Mouse (Mus musculus): ENCODE measurements around the gene 2210418O10Rik.
"Not testable (repeated sequence)": the region's sequence is repeated elsewhere in the genome, so short reads cannot be mapped to it uniquely, and the experiment has no call there.

Gene 2210418O10Rik

DNA sequence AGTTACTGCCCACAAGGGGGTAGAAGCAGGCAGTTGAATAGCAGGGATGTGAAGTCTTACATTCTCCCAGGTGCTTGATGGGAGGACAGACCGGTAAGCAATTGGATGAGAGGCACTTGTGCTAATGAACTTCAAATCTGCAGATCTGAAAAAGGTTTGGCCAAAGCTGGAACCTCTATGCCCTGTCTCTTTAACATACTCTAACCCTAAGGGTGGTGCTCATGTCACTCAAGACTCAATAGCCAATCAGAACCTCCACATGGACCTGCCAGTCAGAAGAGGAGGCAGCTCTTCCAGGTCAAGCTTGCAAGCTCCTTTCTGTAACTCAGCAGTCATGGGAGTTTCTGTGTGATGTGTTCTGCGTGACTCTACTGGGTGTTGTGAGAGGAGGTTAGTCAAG lies at the start of gene 2210418O10Rik:
2210418O10Rik (plus strand) TSS at position 301 of the 400 bp plus-strand sequence.
- DNase-seq: not testable (repeated sequence)

- DNase-seq: not testable (repeated sequence)
Observed at GRCm38 (mm10) chr2:176248519-176248918, 22.1 kb downstream of the 2210418O10Rik start.
